Mouse (Mus musculus): ENCODE measurements at regions not wholly inside any gene's neighbourhood (a gene's known extent, or its start where the extent isn't known, plus 50 kb on each side); places are given as distances from the start of the nearest gene placed in this dataset.

DNA sequence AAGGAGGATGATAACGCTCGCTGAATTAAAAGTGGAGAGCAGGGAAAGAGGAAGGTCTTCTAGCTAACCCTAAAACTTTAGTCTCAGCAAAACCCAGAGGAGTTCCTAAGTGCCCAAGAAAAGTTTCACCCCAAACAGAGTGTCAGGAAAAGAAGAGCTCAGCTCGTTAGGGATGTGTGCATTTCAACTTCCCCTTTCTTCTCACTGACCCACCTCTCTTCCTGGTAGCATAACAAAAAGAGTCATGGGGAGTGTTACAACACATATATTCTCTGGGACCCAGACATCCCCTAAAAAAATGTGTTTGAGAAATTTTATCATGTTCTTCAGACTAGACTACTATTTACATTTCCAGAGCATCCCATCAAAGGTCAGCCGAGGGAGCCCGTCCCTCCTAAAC is 432.6 kb downstream of the Mctp2 start:
- no peak for DNase-seq (ENCODE audit: low spot score)

DNA sequence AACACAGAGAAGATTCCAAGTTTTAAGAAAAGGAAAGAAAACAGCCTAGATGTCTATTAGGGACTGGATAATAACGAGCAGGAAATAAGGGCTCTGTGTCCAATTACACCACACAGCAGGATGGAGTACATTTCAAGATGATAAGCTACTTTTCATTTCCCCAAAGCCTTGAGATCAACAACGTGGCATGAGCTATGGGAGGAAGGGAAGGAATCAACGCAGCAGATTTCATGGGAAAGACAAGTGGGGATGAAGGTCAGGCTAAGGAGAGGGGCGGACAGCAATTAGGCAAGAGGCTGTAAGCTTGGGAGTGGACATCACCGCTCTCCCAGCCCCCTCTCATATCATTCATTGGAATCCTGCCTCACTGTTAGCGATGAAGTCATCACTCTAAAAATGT is 433.5 kb downstream of the Mctp2 start:
- no peak for DNase-seq (ENCODE audit: low spot score)

DNA sequence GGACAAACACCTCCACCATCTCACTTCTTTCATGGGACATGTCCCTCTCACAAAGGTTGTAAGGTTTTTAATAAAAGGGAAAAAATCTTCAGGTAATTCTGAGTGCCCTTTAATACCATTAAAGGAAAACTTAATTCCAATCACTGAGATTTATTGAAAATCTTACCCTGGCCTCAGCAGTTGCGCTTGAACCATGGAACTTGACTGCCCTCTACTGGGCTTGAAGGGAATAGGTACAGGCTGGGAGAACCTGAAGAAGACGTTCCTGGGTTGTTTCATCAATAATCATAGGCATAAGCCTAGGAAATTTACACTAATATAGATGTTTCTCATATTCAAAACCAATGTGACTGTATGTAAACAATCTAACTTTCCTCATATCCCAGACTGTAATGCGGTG is 439.3 kb downstream of the Mctp2 start:
- no peak for DNase-seq (ENCODE audit: low spot score)

DNA sequence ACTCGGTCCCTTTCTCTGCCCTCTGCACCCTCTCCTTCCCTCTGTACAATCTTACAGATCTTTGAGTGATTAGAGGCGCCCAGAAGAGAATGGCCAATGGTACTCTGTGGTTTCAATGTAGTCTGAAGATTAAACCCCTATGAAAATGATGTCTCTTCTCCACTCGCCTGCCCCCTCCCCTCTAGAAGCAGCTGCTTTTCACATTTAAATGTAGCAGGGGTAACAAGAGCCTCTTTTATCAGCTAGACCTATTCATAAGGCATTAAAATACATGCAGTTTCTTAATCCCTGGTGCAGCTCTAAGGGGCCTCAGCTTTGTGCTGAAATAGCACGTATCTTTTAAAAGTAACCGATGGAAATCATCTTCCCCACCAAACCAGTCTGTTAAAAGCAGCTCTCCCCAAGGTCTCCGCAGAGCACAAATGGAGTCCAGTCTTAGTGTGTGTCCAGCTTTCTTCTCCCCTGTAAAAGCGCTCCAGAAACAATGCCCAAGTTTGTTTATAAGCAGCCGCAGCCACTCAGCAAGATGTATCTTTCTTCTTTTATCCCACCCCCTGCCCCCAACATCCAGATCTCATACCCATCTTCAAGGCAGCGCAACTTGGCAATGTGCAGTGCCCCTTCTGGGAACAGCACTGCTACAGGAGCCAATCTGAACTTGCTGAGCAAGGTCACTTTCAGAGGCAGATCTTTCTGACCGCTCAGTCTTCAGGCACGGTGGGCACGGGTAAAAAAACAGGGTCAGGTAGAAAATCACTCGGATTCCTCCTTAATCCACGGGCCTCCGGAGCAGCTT is 440.8 kb downstream of the Mctp2 start:
- peak; percentile 7 for DNase-seq (ENCODE audit: low spot score)

DNA sequence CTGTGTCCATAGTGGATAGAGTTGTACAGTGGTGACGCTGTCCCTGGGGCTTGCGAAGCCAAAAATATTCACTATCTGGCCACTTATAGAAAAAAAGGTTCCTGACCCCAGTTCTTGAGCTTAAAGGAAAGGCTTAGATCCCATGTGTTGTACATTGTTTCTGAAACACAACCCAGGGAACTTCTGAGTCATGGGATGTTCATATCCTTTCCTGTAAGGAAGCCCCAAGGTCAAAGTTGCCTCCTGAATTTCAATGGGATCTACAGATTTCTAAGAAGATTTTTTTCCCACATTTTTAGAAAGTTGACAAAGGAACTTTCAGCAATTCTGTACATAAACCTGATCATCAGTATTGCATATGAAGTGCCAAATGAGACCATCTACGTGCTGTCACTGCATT is 453.5 kb downstream of the Mctp2 start:
- no peak for DNase-seq (ENCODE audit: low spot score)

DNA sequence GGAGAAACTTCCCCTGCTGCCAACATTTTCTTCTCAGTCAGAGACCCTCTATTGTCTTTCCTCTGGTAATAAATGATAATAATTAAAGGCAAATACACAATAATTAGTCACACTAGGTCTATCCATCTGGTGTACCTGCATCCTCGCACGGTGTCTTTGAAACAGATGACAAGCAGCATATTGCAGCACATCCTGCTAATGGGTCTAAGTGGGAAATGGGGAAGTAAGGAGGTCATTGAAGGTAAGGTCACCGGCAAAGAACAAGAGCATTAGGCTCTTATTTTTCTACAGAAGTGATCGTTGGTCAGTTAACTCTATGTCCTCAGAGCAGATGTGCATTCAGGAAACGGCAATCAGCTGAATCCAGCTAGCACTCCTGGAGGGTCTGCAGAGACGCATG is 457.2 kb downstream of the Mctp2 start:
- no peak for DNase-seq (ENCODE audit: low spot score)

DNA sequence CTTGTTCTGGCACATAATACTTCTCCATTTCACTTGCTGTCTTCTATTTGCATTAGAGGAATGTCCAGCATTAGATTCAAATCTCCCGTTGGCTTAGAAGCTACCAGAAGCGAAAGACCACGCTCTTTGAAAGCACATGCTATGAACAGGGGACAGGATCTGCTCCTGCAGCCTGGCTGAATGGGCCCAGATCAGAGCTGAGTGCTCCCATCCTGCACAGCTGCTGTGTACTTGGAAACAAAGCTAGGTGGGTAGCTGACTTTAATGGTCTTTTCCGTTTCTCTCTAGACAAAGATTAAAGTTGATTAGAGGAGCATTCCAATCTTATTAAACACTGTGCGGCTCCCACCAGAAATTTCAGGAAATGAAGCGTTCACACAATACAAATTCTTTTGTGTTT is 468.6 kb downstream of the Mctp2 start:
- no peak for DNase-seq (ENCODE audit: low spot score)

DNA sequence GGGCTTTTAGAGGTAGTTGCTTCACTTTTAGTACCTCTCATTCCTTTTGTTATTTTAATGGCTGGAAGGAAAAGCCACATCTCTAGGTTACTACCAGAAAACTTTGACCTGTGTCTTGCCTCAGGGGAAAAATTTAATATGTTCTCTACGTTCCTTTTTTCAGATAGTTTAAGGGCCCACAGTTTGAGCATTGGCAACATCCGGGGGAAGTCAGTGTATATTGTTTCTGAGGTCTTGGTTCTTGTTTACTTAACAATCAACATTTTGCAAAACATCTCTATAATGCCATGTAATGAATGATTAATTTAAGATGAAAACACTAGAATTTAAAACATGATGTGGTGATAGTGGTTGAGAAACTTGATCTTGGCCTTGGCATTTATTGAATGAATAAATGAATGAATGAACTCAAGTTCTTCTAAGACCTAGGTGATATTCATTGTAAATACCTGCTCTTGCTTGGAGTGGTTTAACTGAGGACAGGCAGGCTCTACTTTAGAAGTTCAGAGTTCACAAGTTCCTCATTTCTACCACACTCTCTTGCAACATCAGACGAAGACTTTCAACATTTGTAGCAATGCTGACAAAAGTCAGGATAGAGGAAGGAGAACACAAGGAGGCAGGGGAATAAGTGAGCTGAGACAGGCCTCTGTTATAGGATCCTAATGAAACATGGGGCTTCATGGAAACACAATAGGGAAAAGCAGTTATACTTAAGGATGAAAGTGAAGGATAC is 474.4 kb downstream of the Mctp2 start:
- no peak for DNase-seq (ENCODE audit: low spot score)

DNA sequence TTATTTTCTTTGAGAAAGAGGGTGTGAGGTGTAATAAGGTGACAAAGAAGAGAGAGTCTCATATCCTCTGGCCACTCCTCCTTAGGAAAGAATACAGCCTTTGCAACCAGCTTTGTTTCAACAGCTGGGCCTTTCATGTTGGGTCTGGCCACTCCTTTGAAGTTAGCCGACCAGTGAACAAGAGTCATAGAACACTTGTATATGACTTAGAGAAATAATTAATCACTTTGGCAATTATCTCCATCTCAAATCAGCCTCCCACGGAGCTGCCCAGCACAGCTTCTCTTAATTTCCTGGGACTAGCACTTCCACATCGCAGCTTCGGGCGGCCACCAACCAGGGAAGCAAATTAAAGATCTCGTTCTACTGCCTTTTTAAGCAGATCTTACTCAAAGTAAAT is 476.8 kb downstream of the Mctp2 start:
- no peak for DNase-seq (ENCODE audit: low spot score)

DNA sequence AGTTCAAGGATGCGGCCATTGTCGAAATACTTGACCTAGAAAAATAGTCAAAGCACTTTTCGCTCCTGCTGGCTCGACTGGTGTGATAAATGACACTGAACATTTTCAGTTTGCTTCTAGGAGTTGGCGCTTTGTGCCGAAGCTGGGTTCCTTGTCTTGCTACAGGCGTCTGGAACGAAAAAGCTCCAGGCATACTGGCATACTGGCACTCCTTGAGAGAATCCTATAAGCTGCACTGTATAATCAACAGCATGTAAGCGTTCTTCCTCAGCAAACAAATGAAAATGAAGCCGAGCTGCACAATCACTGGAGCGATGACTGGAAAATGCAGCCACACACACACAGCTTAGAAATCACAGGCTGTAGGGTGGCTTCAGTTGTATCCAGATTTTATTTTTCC is 464.9 kb upstream of the Gm10295 start:
- DNase-seq (ENCODE audit: low spot score) = no peak

DNA sequence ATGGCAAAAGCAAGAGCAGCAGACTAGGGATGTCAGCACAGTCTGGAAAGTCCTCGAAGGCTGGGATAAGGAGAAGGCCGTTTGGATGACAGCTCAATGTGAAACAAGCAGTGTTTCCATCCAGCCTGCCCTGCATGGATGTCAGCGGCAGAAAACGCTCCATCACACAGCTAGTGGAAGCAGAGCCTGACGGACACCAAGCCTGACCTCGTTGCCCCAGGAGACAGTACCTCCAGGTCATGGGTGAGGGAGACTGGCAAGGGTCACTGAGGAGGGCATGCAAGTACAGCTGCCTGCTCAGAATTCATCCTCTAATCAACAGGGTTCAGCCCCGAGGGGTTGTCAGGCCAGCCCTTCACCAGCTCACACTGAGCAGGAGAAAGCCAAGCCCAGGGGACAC is 442.9 kb upstream of the Gm10295 start:
- DNase-seq (ENCODE audit: low spot score) = no peak

DNA sequence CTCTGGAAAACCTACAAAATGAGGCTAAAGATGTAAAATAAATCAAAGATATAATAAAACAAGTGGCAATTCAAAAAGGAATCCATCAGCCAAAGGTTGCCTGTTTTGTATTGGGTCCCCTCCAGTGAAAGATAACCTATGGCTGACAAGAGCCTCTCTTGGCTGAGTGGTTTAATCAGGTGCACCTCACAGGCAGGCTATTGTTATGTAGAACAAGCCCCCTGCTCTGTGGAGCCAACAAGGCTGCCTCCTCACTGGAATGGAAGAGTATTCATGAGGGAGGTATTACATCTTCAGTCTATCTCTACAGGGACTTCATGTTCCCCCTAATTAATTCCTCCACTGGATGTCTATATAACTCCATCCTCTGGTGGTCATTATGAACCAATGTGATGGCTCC is 437.1 kb upstream of the Gm10295 start:
- DNase-seq (ENCODE audit: low spot score) = no peak

DNA sequence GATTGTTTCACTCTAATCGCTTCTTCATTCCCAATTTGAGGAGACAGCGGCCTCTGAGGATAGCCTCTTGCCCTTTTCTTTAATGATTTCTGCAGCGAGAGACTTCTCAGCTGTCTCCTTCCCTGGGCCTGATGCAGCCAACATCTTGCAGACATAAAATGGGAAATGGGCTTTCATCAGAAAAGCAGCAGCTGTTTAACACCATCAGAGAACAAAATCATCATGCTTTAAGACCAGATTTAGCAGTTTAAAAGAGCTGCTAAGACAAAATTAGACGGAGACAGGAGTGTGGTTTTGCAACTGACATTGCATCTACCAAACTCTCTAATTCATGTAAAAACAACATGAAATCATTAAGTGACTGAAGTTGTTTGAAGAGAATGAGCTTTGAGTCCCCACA is 431.2 kb upstream of the Gm10295 start:
- no peak for DNase-seq (ENCODE audit: low spot score)

DNA sequence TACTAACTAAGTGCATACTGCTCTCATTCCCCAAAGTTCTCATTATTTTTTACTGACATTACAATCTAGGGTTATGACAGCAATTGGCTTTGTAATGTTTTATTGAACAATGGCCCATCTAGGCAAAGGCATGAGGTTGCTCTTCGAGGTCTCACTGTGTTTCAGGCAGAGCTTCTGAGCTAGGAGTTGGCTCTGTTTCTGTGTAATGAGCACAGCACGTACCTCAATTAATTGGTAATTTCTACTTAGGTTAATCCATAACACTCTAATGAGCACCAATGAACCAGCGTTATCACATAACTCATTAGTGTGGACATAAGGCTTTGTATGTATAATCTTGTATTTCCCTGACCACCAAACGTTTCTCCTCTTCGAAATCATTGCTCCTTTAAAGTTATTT is 398.6 kb upstream of the Gm10295 start:
- DNase-seq (ENCODE audit: low spot score) = no peak

DNA sequence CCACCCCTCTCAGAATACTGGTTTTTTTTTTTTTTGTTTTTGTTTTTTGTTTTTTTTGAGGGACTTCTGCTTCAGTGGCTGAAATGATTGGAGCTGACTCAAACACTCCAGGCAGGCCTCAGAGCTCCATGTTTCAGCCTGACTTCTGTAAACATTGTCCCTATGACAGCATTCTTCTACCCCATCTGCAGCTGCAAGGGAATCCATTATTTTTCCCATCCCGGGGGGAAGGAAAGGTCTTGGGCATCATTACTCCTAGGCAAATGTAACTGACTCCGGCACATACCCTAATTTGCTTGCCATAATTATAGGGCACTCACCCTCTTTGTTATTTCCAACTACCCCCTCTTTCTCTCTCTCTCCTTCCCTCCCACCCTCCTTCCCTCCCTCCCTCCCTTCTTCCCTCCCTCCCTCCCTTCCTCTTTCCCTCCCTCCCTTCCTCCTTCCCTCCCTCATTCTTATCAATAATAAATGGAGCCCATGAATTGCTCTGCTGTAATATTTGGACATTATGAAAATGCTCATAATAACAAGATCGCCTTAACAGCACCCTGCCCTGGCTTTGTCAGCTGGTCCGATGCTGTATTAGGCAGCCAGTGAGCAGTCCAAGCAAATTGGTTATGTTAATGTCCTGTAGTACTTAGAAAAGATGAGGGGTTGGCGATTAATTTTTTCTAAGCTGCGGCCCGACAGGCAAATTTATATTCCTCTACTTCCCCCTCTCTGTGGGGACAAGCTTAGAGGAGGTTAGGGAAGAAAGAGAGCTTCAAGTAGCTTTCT is 395.0 kb upstream of the Gm10295 start:
- no peak for DNase-seq (ENCODE audit: low spot score)

DNA sequence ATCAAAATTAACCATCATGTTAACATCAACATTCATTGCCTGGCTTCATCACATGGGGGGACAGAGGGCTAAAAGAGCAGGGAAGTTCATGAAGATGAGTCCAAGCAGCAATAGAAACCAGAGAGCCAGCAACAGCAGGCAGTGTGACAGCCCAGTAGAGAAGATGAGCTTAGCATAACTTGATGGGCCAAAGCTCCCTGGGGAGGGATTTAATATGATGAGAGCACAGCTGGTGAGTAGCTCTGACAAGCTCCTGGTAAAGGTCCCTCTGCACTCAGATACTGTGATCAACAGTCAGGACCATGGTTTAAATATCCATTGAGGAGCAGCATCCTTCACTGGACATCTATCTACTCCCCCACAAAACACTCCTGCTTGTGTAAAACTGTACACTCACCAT is 377.2 kb upstream of the Gm10295 start:
- DNase-seq (ENCODE audit: low spot score) = no peak

DNA sequence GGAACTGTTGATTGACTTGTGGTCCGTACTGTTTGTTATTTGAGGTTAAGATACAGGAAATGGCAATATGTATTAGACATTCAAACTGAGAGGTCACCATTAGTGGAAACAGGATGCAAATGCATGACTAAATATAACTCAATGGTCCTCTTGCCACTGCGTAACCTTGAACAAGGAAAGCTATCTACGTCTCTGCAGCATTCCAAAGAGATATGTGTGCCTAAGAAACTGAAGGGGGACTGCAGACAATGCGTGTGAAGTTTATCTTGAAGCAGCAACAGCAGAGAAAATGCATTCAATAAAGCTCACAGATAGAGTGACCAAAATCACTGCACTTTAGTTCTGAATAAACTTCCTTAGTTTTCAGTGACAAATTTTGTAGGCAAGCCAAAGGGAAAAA is 356.9 kb upstream of the Gm10295 start:
- no peak for DNase-seq (ENCODE audit: low spot score)

DNA sequence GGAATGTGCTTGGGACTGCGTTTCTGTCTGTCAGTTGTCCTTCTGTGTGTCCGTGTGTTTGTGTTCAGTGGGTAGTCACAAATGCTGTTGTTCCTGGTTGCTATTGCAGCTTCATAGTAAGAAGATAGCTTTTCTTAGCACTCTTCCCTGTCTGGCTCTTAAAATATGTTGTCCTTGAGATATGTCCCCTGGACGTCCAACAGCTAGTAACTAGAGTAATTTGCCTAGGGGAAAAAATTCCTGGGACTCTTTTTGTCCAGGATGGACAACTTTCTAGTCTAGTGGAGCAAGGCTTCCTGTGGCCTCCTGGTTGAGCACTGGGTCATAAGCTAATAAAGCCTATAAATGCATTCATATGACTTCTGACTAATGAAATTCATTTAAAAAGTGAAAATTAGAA is 354.9 kb upstream of the Gm10295 start:
- DNase-seq (ENCODE audit: low spot score) = no peak

DNA sequence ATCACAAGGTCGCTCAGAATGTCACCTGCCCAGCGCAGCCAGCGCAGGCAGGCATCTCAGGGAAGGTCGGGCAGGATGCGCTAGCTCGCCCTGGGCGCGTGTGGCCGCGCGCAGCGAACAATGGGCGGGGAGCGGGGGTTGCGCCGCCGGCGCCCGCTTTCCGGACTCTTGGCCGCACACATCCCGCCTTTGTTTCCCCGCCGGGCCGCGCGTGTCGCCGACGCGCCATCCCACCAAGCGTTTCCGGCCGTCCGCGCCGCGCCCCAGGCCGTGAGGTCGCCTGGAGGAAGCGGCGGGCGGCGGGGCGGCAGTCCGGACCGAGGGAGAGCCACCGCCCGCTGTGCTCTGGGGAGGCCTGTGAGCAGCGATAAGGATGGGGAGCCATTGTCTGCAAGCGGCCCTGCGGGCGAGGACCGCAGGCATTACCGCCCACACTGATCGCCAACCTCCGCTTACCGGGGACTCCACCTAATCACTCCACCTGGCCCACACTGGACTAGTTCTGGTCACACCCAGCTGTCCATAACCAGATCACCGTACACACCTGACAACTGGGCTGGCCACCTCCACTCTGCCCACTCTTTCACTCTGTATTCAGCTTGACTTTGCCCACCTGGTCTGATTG is 354.3 kb upstream of the Gm10295 start:
- peak; percentile 5 for DNase-seq (ENCODE audit: low spot score)

DNA sequence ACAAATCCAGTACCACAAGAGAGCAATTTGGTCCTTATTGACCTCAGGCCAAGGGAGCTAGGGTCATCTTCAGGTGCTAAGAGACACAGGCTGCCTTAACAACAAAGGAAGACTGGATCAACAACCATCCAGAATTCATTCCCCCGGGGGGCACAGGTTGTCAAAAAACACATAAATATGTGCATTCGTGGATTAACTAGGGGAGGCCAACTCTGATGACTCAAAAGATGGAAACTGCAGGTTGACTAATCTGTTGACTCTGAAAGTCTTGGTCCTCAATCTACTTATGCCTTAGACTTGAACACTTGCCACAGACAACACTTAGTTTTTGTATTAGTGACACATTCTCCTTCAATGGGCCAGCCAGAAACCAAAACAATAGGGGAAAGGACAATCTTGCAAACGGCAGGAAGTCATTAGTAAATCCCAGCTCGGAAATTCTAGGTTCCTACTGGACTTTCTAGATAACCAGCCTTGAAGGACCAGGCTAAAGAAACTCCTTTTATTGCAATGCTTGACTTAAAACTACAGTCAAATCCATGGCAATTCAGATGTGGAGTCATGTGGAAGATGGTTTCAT is 353.5 kb upstream of the Gm10295 start:
- DNase-seq (ENCODE audit: low spot score) = no peak
